Mouse (Mus musculus) forebrain, embryonic 10.5 days (tissue): ENCODE data around the gene Ehmt1. TPM values are rescaled to one million over a fixed set of nuclear protein-coding genes. Genes with fewer than 3 reads are reported as not detected.

Experiments used
- DNase-seq: peaks from one replicate; pipeline ENCODE4 v3.0.0-alpha.2; 2017; ENCODE audit warnings: low spot score; ENCODE audit errors: extremely low spot score
- H3K27ac ChIP-seq: fragments of 300-500 bp; sonication (generic); 2 replicates; pipeline ENCODE4 v1.5.1; 2016; ENCODE audit warnings: mild to moderate bottlenecking
- H3K27me3 ChIP-seq: fragments of 300-500 bp; sonication (generic); 2 replicates; pipeline ENCODE4 v1.6.1; 2016; ENCODE audit warnings: mild to moderate bottlenecking; ENCODE audit not compliant: poor library complexity, severe bottlenecking
- H3K36me3 ChIP-seq: fragments of 300-500 bp; sonication (generic); replicated peaks from 2 replicates; pipeline ENCODE4 v1.6.1; 2016; ENCODE audit warnings: mild to moderate bottlenecking, moderate library complexity
- H3K4me1 ChIP-seq: fragments of 300-500 bp; sonication (generic); 2 replicates; pipeline ENCODE4 v1.6.1; 2016
- H3K4me3 ChIP-seq: fragments of 300-500 bp; sonication (generic); 2 replicates; pipeline ENCODE4 v1.5.1; 2016; ENCODE audit warnings: mild to moderate bottlenecking, moderate library complexity
- H3K9me3 ChIP-seq: fragments of 300-500 bp; sonication (generic); 2 replicates; pipeline ENCODE4 v1.6.1; 2016; ENCODE audit warnings: mild to moderate bottlenecking, moderate library complexity
- WGBS: fragments of 180-500 bp; shearing (Covaris S2); methylation state at CpG from one replicate; pipeline ENCODE4 v1.1.7; 2016; 5-methylcytosine and 5-hydroxymethylcytosine counted together
- polyA plus RNA-seq: library from polyadenylated mRNA; unstranded; fragments of >200 nt; fragmentation: Nextera tagmentation; extraction: Ambion mirVana; gene quantifications from 2 replicates; pipeline ENCODE4 v1.2.1, GENCODE M21; 2016

Gene Ehmt1
- polyA plus RNA-seq, 1 experiment from 2014 or later, result 149 TPM

GRCm38 (mm10) chr2:24904823-24905652 is 14.4 kb downstream of the Ehmt1 start:
- Histone ChIP-seq H3K27ac (peak overlapping the region; percentile 66), H3K4me1 (peaks cover 27% of the 10 kb centered on the region), H3K27me3 (no peaks in the 10 kb centered on the region), H3K9me3 (no peaks in the 10 kb centered on the region), H3K4me3 (no peak overlapping the region), H3K36me3 (peaks cover 16% of the 10 kb centered on the region)
- DNase-seq, result no peak
- WGBS, result 60% methylated on average over 11 of the region's 11 CpGs

GRCm38 (mm10) chr2:24902999-24903398 is 16.4 kb downstream of the Ehmt1 start:
- no peak for DNase-seq
- H3K27ac ChIP-seq, result no peak overlapping the region
- H3K36me3 ChIP-seq, result peaks cover 25% of the 10 kb centered on the region
- H3K4me3 ChIP-seq, result no peak overlapping the region
- peaks cover 27% of the 10 kb centered on the region for H3K4me1 ChIP-seq
- no peaks in the 10 kb centered on the region for H3K9me3 ChIP-seq
- WGBS, result 90% methylated on average over 6 of the region's 6 CpGs
- no peaks in the 10 kb centered on the region for H3K27me3 ChIP-seq

- peaks cover 15% of the 10 kb centered on the region for H3K4me1 ChIP-seq
- H3K9me3 ChIP-seq, result no peaks in the 10 kb centered on the region
- H3K27me3 ChIP-seq, result no peaks in the 10 kb centered on the region
- H3K36me3 ChIP-seq, result peaks cover 38% of the 10 kb centered on the region
- DNase-seq, result no peak
- H3K27ac ChIP-seq, result no peak overlapping the region
- WGBS, result 96% methylated on average over 5 of the region's 5 CpGs
- no peak overlapping the region for H3K4me3 ChIP-seq
These were observed 18.4 kb downstream of the Ehmt1 start for GRCm38 (mm10) chr2:24901055-24901454.

DNA sequence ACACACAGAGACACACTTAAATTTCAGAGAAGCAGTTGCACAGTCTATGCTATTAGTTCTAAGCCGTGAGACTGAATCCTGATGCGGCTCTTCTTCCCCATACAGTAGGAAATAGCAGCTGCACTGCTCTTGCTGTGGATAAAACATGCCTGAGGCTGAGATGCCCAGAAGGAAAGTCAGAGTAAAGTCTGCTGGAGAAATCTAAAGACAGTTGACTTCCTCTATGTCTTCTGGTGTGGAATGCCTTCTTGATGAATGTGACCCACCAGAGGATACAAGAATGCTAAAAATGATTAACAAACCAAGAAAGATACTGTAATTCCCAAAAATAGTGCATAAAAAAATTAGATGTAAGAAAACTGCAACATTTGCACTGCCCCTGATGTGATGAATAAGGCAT is 20.1 kb downstream of the Ehmt1 start:
- DNase-seq, result no peak
- Histone ChIP-seq H3K27me3 (no peaks in the 10 kb centered on the region), H3K27ac (no peak overlapping the region), H3K4me3 (no peak overlapping the region), H3K4me1 (no peaks in the 10 kb centered on the region), H3K36me3 (peaks cover 38% of the 10 kb centered on the region), H3K9me3 (no peaks in the 10 kb centered on the region)
- WGBS, result 96% methylated on average over 2 of the region's 2 CpGs

DNA sequence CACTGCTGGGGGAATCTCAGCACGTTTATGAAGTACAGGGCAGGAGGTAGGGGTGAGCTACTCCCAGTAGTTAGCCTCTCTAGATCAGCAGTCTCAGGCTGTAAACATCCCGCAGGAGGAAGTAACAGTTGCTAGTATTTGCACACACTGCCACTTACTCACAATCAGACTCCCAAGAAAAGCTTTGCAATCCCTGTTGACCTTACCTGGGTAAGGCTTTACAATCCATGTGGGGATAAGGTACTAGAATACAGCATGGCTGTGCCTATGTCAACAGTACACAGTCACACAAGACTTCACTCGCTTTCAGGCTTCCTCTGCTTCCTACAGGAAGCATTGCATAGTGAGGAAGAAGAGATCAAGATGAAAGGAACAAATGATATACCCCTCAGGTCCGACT is 22.7 kb downstream of the Ehmt1 start:
- Histone ChIP-seq H3K27me3 (no peaks in the 10 kb centered on the region), H3K4me3 (no peak overlapping the region), H3K27ac (no peak overlapping the region), H3K4me1 (peaks cover 1% of the 10 kb centered on the region), H3K36me3 (peaks cover 43% of the 10 kb centered on the region), H3K9me3 (no peaks in the 10 kb centered on the region)
- 88% methylated on average over 4 of the region's 4 CpGs for WGBS
- DNase-seq, result no peak

GRCm38 (mm10) chr2:24894211-24894610 is 25.2 kb downstream of the Ehmt1 start:
- no peaks in the 10 kb centered on the region for H3K27me3 ChIP-seq
- no peak for DNase-seq
- no peak overlapping the region for H3K4me3 ChIP-seq
- H3K36me3 ChIP-seq, result peaks cover 40% of the 10 kb centered on the region
- H3K4me1 ChIP-seq, result peaks cover 6% of the 10 kb centered on the region
- no peak overlapping the region for H3K27ac ChIP-seq
- no peaks in the 10 kb centered on the region for H3K9me3 ChIP-seq
- 94% methylated on average over 1 of the region's 1 CpGs for WGBS

DNA sequence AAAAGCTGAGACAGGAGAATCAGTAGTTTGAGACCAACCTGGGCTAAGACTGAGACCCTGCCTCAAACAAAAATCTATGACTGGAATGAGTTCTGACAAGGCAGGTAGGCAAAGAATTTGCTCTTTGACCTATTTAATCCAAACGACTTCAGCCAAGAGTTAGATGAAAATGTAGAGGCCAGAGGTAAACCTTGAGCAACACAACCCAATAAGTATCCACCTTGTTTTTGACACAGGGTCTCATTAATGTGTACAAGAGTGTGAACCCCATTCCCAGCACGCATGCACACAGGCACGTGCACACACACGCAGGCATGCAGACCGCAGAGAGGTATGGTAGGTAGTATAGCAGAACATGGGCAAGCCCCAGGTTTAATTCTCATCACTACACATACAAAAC is 27.1 kb downstream of the Ehmt1 start:
- peaks cover 30% of the 10 kb centered on the region for H3K36me3 ChIP-seq
- no peak overlapping the region for H3K4me3 ChIP-seq
- WGBS, result 93% methylated on average over 5 of the region's 5 CpGs
- DNase-seq, result no peak
- H3K9me3 ChIP-seq, result no peaks in the 10 kb centered on the region
- H3K4me1 ChIP-seq, result peaks cover 6% of the 10 kb centered on the region
- H3K27ac ChIP-seq, result no peak overlapping the region
- no peaks in the 10 kb centered on the region for H3K27me3 ChIP-seq

DNA sequence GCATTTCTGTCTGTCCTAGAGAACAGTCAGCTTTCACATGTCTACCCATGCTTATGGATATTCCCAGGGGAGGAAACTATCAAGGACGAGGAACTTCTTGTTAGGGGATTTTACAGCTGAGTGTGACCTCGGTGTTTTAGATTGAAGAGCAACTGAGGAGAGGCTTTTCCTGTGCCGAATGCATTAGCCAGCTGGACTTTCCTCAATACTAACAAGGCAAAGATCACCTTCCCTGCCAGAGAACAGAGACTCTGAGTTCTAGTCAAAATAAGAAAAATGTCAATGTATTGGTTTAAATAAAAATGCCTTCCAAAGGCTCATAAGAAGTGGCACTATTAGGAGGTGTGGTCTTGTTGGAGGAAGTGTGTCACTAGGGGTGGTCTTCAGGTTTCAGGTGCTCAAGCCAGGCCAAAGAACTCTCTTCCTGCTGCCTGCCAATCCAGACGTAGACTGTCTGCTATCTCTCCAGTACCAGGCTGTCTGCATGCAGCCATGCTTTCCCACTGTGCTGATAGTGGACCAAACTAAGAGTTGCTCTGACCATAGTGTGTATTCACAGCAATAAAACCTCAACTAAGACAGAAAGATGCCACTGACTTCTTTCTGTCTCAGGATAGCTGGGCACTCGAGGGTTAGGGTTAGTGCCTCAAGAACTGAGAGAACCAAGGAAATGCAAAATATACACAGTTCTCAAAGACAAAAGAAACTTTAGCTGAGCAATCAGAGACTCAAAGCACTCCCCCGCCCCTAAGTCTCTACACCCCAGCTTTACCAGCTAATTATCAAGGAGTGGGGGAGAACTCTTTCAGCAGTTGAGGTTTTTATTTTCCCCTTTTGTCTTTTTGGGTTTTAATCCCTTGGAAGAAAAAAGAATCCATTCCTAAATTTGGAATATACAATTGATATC is 28.6 kb downstream of the Ehmt1 start:
- no peaks in the 10 kb centered on the region for H3K9me3 ChIP-seq
- H3K4me1 ChIP-seq, result peaks cover 6% of the 10 kb centered on the region
- DNase-seq, result no peak
- whole genome bisulfite sequencing, result 84% methylated on average over 6 of the region's 6 CpGs
- no peaks in the 10 kb centered on the region for H3K27me3 ChIP-seq
- H3K36me3 ChIP-seq, result peaks cover 36% of the 10 kb centered on the region
- no peak overlapping the region for H3K4me3 ChIP-seq
- H3K27ac ChIP-seq, result no peak overlapping the region

DNA sequence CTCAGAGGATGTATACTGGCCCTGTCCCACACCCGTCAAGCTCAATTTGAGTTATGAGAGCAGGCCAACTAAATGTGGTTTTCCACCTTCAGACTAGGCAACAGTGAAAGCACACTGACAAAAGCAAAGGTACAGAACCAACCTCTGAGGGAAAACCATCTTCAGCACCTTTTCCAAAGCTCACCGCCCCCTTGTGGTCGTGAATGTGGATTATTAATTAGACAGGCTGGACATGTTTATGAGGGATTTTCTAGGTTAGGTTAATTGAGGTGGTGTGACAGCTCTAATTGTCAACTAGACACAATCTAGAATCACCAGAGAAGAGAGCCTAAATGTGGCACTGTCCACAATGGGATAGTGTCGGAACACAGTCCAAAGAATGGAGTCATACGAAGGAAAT is 30.5 kb downstream of the Ehmt1 start:
- no peak for DNase-seq
- 89% methylated on average over 5 of the region's 5 CpGs for WGBS
- H3K36me3 ChIP-seq, result peaks cover 54% of the 10 kb centered on the region

GRCm38 (mm10) chr2:24880686-24881085 is 38.7 kb downstream of the Ehmt1 start:
- no peak for DNase-seq
- Histone ChIP-seq H3K9me3 (no peaks in the 10 kb centered on the region), H3K4me1 (no peaks in the 10 kb centered on the region), H3K4me3 (no peak overlapping the region), H3K27ac (no peak overlapping the region), H3K27me3 (no peaks in the 10 kb centered on the region), H3K36me3 (peaks cover 90% of the 10 kb centered on the region)
- 92% methylated on average over 2 of the region's 2 CpGs for WGBS

More for the DNA sequence above, 30.5 kb downstream of the Ehmt1 start:
- Histone ChIP-seq H3K4me3 (no peak overlapping the region), H3K27ac (no peak overlapping the region), H3K27me3 (no peaks in the 10 kb centered on the region), H3K9me3 (no peaks in the 10 kb centered on the region), H3K4me1 (peaks cover 6% of the 10 kb centered on the region)

- no peak overlapping the region for H3K4me3 ChIP-seq
- no peak overlapping the region for H3K27ac ChIP-seq
- WGBS, result 97% methylated on average over 1 of the region's 1 CpGs
- peaks cover 93% of the 10 kb centered on the region for H3K36me3 ChIP-seq
- no peaks in the 10 kb centered on the region for H3K27me3 ChIP-seq
- H3K4me1 ChIP-seq, result no peaks in the 10 kb centered on the region
- no peak for DNase-seq
- H3K9me3 ChIP-seq, result no peaks in the 10 kb centered on the region
These were observed 48.5 kb downstream of the Ehmt1 start for GRCm38 (mm10) chr2:24870952-24871351.

GRCm38 (mm10) chr2:24863010-24863409 is 56.4 kb downstream of the Ehmt1 start:
- no peak overlapping the region for H3K27ac ChIP-seq
- no peaks in the 10 kb centered on the region for H3K27me3 ChIP-seq
- H3K4me3 ChIP-seq, result no peak overlapping the region
- WGBS, result 91% methylated on average over 8 of the region's 8 CpGs
- H3K4me1 ChIP-seq, result no peaks in the 10 kb centered on the region
- H3K36me3 ChIP-seq, result peaks cover 98% of the 10 kb centered on the region
- H3K9me3 ChIP-seq, result no peaks in the 10 kb centered on the region
- DNase-seq, result no peak

GRCm38 (mm10) chr2:24852408-24852807 is 67.0 kb downstream of the Ehmt1 start:
- no peak overlapping the region for H3K4me3 ChIP-seq
- no peak for DNase-seq
- 81% methylated on average over 5 of the region's 5 CpGs for WGBS
- H3K27me3 ChIP-seq, result no peaks in the 10 kb centered on the region
- peaks cover 96% of the 10 kb centered on the region for H3K36me3 ChIP-seq
- H3K27ac ChIP-seq, result no peak overlapping the region
- no peaks in the 10 kb centered on the region for H3K4me1 ChIP-seq
- no peaks in the 10 kb centered on the region for H3K9me3 ChIP-seq
